Mouse (Mus musculus): Measurements from ENCODE around the gene Atxn7l2. TPM values are rescaled to one million over a fixed set of nuclear protein-coding genes. Genes with fewer than 3 reads are reported as not detected.

The Atxn7l2 gene
- polyA plus RNA-seq, 1 experiment from 2014 or later: 19.9 TPM

GRCm38 (mm10) chr3:108187111-108187795 lies 23.5 kb downstream of the Atxn7l2 start:
- Histone ChIP-seq H3K4me3 (ENCODE audit: low read depth, low read length) (peak overlapping the region; percentile 72; the same call in 1 of the 2 replicates), H3K9ac (ENCODE audit: low read depth, low read length) (no peak overlapping the region), H3K4me2 (replicated peaks; ENCODE audit: low read depth, low read length) (no peak overlapping the region; the same call in 1 of the 2 replicates), H3K9me3 (ENCODE audit: control insufficient read depth, low read length) (no peaks in the 10 kb centered on the region), H3K4me1 (replicated peaks; ENCODE audit: control insufficient read depth, insufficient read depth, low read length) (no peaks in the 10 kb centered on the region; the same call in 1 of the 2 replicates), H3K36me3 (ENCODE audit: control insufficient read depth, insufficient read depth, low read length) (no peaks in the 10 kb centered on the region), H3K27ac (ENCODE audit: low read depth, low read length) (no peak overlapping the region), H3K27me3 (ENCODE audit: control insufficient read depth, insufficient read depth, low read length) (no peaks in the 10 kb centered on the region)
- DNase-seq (ENCODE audit: low spot score) (no peak), ATAC-seq (ENCODE audit: low FRiP score) (peak; percentile 28; the same call in 1 of the 2 replicates)
- WGBS: 53% methylated on average over 20 of the region's 20 CpGs

- ATAC-seq (ENCODE audit: low FRiP score): peak; percentile 74
- Histone ChIP-seq H3K4me3 (ENCODE audit: low read depth, low read length) (peak within 1 kb of the TSS; percentile 72), H3K36me3 (ENCODE audit: control insufficient read depth, insufficient read depth, low read length) (no peaks in the 10 kb centered on the region), H3K27ac (ENCODE audit: low read depth, low read length) (peak within 1 kb of the TSS; percentile 36; the same call in 1 of the 2 replicates), H3K4me2 (replicated peaks; ENCODE audit: low read depth, low read length) (peak within 1 kb of the TSS; percentile 97), H3K27me3 (ENCODE audit: control insufficient read depth, insufficient read depth, low read length) (no peaks in the 10 kb centered on the region), H3K4me1 (replicated peaks; ENCODE audit: control insufficient read depth, insufficient read depth, low read length) (no peaks in the 10 kb centered on the region; the same call in 1 of the 2 replicates), H3K9ac (ENCODE audit: low read depth, low read length) (peak within 1 kb of the TSS; percentile 71), H3K9me3 (ENCODE audit: control insufficient read depth, low read length) (no peaks in the 10 kb centered on the region)
- DNase-seq (ENCODE audit: low spot score): peak; percentile 76
- WGBS: under 1% methylated on average over 64 of the region's 100 CpGs
Measured at GRCm38 (mm10) chr3:108186098-108187047, 24.4 kb downstream of the Atxn7l2 start, which contains the start of gene Amigo1. Amigo1 (plus strand) TSS chr3:108186335.

- Histone ChIP-seq H3K4me2 (replicated peaks; ENCODE audit: low read depth, low read length) (peak overlapping the region; percentile 97), H3K4me3 (ENCODE audit: low read depth, low read length) (peak overlapping the region; percentile 72), H3K9ac (ENCODE audit: low read depth, low read length) (peak overlapping the region; percentile 71; the same call in 1 of the 2 replicates), H3K27ac (ENCODE audit: low read depth, low read length) (no peak overlapping the region; the same call in 1 of the 2 replicates), H3K36me3 (ENCODE audit: control insufficient read depth, insufficient read depth, low read length) (no peaks in the 10 kb centered on the region), H3K27me3 (ENCODE audit: control insufficient read depth, insufficient read depth, low read length) (no peaks in the 10 kb centered on the region), H3K9me3 (ENCODE audit: control insufficient read depth, low read length) (no peaks in the 10 kb centered on the region), H3K4me1 (replicated peaks; ENCODE audit: control insufficient read depth, insufficient read depth, low read length) (no peaks in the 10 kb centered on the region; the same call in 1 of the 2 replicates)
- 2% methylated on average over 16 of the region's 16 CpGs for WGBS
- DNase-seq (ENCODE audit: low spot score) (peak; percentile 19), ATAC-seq (ENCODE audit: low FRiP score) (no peak)
Measured at GRCm38 (mm10) chr3:108185460-108186097, 25.2 kb downstream of the Atxn7l2 start.

DNA sequence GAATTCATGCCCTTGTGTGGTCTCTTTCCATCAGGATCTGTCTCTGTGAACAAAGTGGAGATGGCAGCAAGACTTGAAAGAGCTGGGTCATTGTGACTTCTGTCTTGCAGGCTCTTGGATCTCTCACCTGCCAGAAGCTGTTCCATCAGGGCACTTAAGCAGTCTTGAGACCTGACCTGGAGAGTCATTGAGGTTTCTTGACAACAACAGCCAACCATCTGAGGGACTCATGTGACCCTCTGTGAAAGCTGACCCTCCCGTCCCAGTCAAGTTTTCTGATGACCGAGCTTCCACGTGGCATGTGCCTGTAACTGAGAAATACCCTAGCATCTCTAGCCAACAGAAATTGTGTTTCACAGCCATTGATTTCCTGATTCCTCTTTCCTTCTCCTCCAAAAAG lies 26.0 kb downstream of the Atxn7l2 start:
- Histone ChIP-seq H3K27ac (ENCODE audit: low read depth, low read length) (no peak overlapping the region), H3K9me3 (ENCODE audit: control insufficient read depth, low read length) (no peaks in the 10 kb centered on the region), H3K4me1 (replicated peaks; ENCODE audit: control insufficient read depth, insufficient read depth, low read length) (no peaks in the 10 kb centered on the region; the same call in 1 of the 2 replicates), H3K36me3 (ENCODE audit: control insufficient read depth, insufficient read depth, low read length) (no peaks in the 10 kb centered on the region), H3K4me2 (replicated peaks; ENCODE audit: low read depth, low read length) (no peak overlapping the region), H3K9ac (ENCODE audit: low read depth, low read length) (no peak overlapping the region), H3K27me3 (ENCODE audit: control insufficient read depth, insufficient read depth, low read length) (no peaks in the 10 kb centered on the region), H3K4me3 (ENCODE audit: low read depth, low read length) (no peak overlapping the region)
- DNase-seq (ENCODE audit: low spot score) (no peak), ATAC-seq (ENCODE audit: low FRiP score) (no peak)
- 83% methylated on average over 3 of the region's 3 CpGs for WGBS

DNA sequence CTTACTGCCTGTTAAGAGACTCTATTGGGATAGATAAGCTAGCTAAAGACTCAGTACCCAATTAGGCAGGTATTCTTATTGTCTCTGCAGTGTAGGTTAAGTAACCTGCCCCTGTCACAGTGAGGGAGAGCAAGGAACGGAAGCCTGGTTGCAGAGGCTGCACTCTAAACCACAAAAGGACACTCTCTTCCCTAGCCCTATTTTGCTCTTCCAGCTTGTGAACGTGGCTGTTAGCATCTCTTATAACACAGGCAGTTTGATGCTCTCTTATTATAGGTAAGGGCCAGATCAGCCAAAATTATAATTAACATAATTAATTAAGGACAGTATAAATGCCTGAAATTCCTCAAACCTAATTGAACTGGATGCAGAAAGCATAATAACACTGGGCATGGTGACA lies 30.2 kb downstream of the Atxn7l2 start:
- Histone ChIP-seq H3K4me1 (replicated peaks; ENCODE audit: control insufficient read depth, insufficient read depth, low read length) (no peaks in the 10 kb centered on the region), H3K4me3 (ENCODE audit: low read depth, low read length) (no peak overlapping the region), H3K27me3 (ENCODE audit: control insufficient read depth, insufficient read depth, low read length) (no peaks in the 10 kb centered on the region), H3K36me3 (ENCODE audit: control insufficient read depth, insufficient read depth, low read length) (no peaks in the 10 kb centered on the region), H3K4me2 (replicated peaks; ENCODE audit: low read depth, low read length) (no peak overlapping the region), H3K9me3 (ENCODE audit: control insufficient read depth, low read length) (no peaks in the 10 kb centered on the region), H3K9ac (ENCODE audit: low read depth, low read length) (no peak overlapping the region), H3K27ac (ENCODE audit: low read depth, low read length) (no peak overlapping the region)
- no peak for DNase-seq (ENCODE audit: low spot score)
- WGBS: 44% methylated on average over 2 of the region's 2 CpGs
- ATAC-seq (ENCODE audit: low FRiP score): no peak

DNA sequence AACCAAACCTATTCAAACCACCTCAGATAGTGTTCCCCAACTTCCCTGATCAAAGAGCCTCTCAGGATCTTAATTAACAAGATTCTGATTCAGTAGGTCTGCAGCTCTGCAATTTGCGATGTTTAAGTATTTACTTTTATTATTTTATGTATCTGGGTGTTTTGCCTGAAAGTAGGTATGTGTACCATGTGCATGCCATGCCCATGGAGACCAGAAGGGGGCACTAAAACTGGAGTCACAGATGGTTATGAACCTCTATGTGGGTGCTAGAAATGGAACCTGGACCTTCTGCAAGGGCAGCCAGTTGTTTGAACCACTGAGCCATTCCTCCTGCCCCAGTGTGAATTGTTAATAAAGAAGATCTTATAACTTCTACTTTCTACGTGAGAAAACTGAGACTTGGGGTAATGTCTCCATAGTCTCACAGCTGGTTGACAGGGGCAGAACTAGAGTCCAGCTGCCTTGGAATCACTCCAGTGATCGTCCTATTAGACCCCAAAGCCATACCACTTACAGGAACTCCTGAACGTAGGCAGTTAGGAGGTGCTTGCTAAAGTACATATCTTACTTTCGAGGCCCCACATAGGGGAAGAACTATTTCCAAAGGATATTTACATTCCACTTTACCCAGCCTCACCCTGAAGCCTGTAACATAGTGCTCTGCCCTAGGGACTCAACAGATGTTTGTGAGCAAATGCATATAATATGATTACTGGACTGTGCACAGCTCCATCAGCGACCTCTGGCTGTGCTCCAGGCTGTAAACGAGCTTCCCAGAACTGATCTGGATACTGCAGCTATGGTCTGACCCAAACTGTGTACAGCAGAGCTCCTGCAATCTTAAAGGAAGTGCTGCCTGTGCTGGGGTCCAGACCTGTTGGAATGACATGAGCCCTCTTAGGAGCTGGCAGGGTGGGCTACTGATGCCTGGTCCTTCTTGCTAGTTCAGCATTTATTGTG lies 31.7 kb downstream of the Atxn7l2 start:
- Histone ChIP-seq H3K9me3 (ENCODE audit: control insufficient read depth, low read length) (no peaks in the 10 kb centered on the region), H3K4me1 (replicated peaks; ENCODE audit: control insufficient read depth, insufficient read depth, low read length) (no peaks in the 10 kb centered on the region), H3K36me3 (ENCODE audit: control insufficient read depth, insufficient read depth, low read length) (no peaks in the 10 kb centered on the region), H3K27ac (ENCODE audit: low read depth, low read length) (no peak overlapping the region), H3K9ac (ENCODE audit: low read depth, low read length) (no peak overlapping the region), H3K4me3 (ENCODE audit: low read depth, low read length) (no peak overlapping the region), H3K27me3 (ENCODE audit: control insufficient read depth, insufficient read depth, low read length) (no peaks in the 10 kb centered on the region), H3K4me2 (replicated peaks; ENCODE audit: low read depth, low read length) (no peak overlapping the region)
- no peak for DNase-seq (ENCODE audit: low spot score)
- WGBS: 84% methylated on average over 7 of the region's 7 CpGs
- no peak for ATAC-seq (ENCODE audit: low FRiP score)

- peak; percentile 23 for DNase-seq (ENCODE audit: low spot score)
- Histone ChIP-seq H3K9ac (ENCODE audit: low read depth, low read length) (no peak overlapping the region), H3K4me3 (ENCODE audit: low read depth, low read length) (no peak overlapping the region), H3K4me1 (replicated peaks; ENCODE audit: control insufficient read depth, insufficient read depth, low read length) (no peaks in the 10 kb centered on the region), H3K9me3 (ENCODE audit: control insufficient read depth, low read length) (no peaks in the 10 kb centered on the region), H3K27me3 (ENCODE audit: control insufficient read depth, insufficient read depth, low read length) (no peaks in the 10 kb centered on the region), H3K36me3 (ENCODE audit: control insufficient read depth, insufficient read depth, low read length) (no peaks in the 10 kb centered on the region), H3K4me2 (replicated peaks; ENCODE audit: low read depth, low read length) (no peak overlapping the region), H3K27ac (ENCODE audit: low read depth, low read length) (peak overlapping the region; percentile 19; the same call in 1 of the 2 replicates)
- peak; percentile 66 for ATAC-seq (ENCODE audit: low FRiP score)
- 43% methylated on average over 14 of the region's 14 CpGs for WGBS
Measured at GRCm38 (mm10) chr3:108174672-108175531, 35.8 kb downstream of the Atxn7l2 start.

Measured in hindbrain, embryonic 11.5 days (tissue).